Mouse (Mus musculus): ENCODE measurements around the gene Fam13c.

DNA sequence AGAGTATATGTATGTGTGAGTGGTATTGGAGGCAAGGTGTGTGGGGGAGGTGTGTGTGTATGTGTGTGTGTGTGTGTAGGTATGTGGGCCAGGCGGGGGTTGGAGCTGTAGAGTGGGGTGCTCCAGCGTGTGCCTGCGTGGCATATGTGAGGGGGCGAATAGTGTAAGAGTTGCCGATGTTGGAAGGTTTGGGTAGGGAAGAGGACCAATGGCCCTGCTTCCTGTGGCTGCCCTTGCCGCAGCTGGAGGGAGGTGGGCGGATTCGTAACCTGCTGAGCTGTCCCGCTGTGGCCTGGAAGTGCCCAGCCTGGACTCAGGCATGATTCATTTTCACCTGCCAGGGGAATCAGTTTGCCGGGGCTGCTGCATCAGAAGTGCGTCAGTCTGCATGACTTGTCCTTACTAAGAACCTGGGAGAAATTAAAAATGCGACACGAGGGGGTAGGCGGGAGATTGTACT, 79.4 kb downstream of the Fam13c start:
- TF ChIP-seq CTCF (conservative IDR thresholded peaks at IDR 0.05; ENCODE audit: low read length) = no peak
- TF ChIP-seq POU5F1 (IDR thresholded peaks at IDR 0.05; ENCODE audit: borderline replicate concordance, low read length) = no peak
- no peak for TF ChIP-seq NANOG (IDR thresholded peaks at IDR 0.05; ENCODE audit: borderline replicate concordance, low read length)

Data from E14TG2a.4 (cell line).